Mouse (Mus musculus): Measurements from ENCODE around the gene Cela1.

Cela1 gene

GRCm38 (mm10) chr15:100687430-100687971, at the start of gene Cela1:
Gene Cela1 (minus strand): TSS chr15:100687921.
- no peak for DNase-seq

GRCm38 (mm10) chr15:100735953-100736300, 48.2 kb upstream of the Cela1 start:
- no peak for DNase-seq

GRCm38 (mm10) chr15:100735095-100735952, 47.6 kb upstream of the Cela1 start:
- no peak for DNase-seq

GRCm38 (mm10) chr15:100732580-100732979, 44.9 kb upstream of the Cela1 start:
- peak; percentile 71 to 76 for DNase-seq

GRCm38 (mm10) chr15:100731081-100731480, 43.4 kb upstream of the Cela1 start:
- DNase-seq: no peak

- DNase-seq: peak; percentile 75 to 77
Measured at GRCm38 (mm10) chr15:100729281-100729985, 41.7 kb upstream of the Cela1 start, which contains the start of gene Galnt6. Gene Galnt6 (minus strand): TSS chr15:100729376.

GRCm38 (mm10) chr15:100728586-100728985, 40.9 kb upstream of the Cela1 start:
- DNase-seq: peak; percentile 33 to 39

GRCm38 (mm10) chr15:100727834-100728233, 40.1 kb upstream of the Cela1 start:
- no peak for DNase-seq

GRCm38 (mm10) chr15:100726721-100727120, 39.0 kb upstream of the Cela1 start:
- no peak for DNase-seq

- no peak for DNase-seq
Measured at GRCm38 (mm10) chr15:100723505-100723904, 35.8 kb upstream of the Cela1 start.

GRCm38 (mm10) chr15:100722564-100722963, 34.8 kb upstream of the Cela1 start:
- DNase-seq: no peak

GRCm38 (mm10) chr15:100722026-100722425, 34.3 kb upstream of the Cela1 start:
- no peak for DNase-seq

GRCm38 (mm10) chr15:100721445-100721844, 33.7 kb upstream of the Cela1 start:
- no peak for DNase-seq

GRCm38 (mm10) chr15:100720066-100720465, 32.3 kb upstream of the Cela1 start:
- DNase-seq: no peak

- no peak for DNase-seq
Measured at GRCm38 (mm10) chr15:100719217-100719616, 31.5 kb upstream of the Cela1 start.

- DNase-seq: peak; percentile 70
Measured at GRCm38 (mm10) chr15:100718572-100718971, 30.9 kb upstream of the Cela1 start.

GRCm38 (mm10) chr15:100717933-100718332, 30.2 kb upstream of the Cela1 start:
- no peak for DNase-seq

- DNase-seq: no peak
Measured at GRCm38 (mm10) chr15:100715399-100715993, 27.8 kb upstream of the Cela1 start.

- DNase-seq: no peak
Measured at GRCm38 (mm10) chr15:100714470-100714869, 26.7 kb upstream of the Cela1 start.

GRCm38 (mm10) chr15:100710838-100711237, 23.1 kb upstream of the Cela1 start:
- DNase-seq: no peak

- DNase-seq: no peak
Measured at GRCm38 (mm10) chr15:100708433-100709078, 20.8 kb upstream of the Cela1 start.

GRCm38 (mm10) chr15:100706226-100706625, 18.5 kb upstream of the Cela1 start:
- peak; percentile 78 to 85 for DNase-seq

GRCm38 (mm10) chr15:100705376-100705775, 17.7 kb upstream of the Cela1 start:
- no peak for DNase-seq

Data from B cell, adult 2 months (primary cell).